Mouse (Mus musculus) thymus, postnatal 36 days (tissue): ENCODE measurements around the gene Pgghg.
"Not testable (repeated sequence)": the region's sequence is repeated elsewhere in the genome, so short reads cannot be mapped to it uniquely, and the experiment has no call there.

Experiments used
- DNase-seq, 2 experiments: peaks; one replicate each; pipeline ENCODE4 v3.0.0; 2022; ENCODE audit warnings: mixed read lengths in 2 of 2

The Pgghg gene

GRCm38 (mm10) chr7:140955758-140956555 is 14.8 kb downstream of the Pgghg start, which contains the start of the genes Gm45717 and Ifitm2:
TSS of gene Gm45717 (minus strand) at chr7:140955937.
TSS of gene Ifitm2 (minus strand) at chr7:140955987.
- DNase-seq = no peak

GRCm38 (mm10) chr7:140956556-140956869 is 15.3 kb downstream of the Pgghg start:
- no peak for DNase-seq

DNA sequence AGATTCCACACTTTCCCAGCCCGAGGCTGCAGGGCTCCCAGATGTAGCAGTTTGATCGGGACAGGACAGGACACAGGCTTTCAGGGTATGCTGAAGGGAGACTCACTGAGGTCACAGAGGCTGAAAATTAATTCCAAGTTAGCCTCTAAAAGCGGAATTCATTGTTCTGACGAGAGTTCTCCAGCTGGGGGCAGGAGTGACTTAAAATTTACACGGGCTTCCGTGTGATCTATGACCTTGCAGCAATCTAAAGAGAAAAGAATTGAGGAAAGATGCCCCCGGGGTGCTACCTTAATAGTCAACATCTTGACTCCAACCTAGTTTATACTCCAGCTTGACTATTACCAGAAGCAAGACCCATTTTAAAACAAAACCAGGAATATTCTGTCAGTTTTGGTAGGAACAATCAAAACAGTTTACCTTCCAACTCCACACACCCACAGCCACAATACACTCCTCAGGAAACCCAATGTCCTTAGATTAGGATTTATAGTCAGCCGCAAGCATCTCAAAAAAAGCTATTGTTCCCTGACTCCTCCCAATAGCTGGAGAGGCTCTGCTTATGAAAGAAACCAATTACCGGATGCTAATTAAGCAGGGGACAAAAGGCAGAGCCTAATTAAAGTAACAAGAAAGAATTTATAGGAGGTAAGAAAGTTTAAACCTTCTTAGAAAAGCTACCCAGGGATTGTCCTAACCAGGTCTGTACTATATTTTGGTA is 18.1 kb downstream of the Pgghg start:
- peak in 1 of 2 experiments; percentile 21 for DNase-seq

DNA sequence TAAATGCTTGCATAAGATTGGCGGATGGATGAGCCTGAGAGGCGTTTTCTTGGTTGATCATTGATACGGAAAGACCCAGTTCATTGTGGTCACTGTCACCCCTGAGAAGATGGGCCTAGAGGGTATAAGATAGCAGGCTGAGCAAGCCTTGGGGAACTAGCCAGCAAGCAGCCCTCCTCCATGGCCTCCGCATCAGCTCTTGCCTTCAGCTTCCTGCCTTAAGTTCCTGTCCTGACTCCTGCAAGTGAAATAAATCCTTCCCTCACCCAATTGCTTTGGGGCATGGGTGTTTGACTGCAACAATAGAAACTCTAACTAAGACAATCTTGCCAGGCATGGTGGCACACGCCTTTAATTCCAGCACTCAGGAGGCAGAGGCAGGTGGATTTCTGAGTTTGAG is 18.8 kb downstream of the Pgghg start:
- DNase-seq = no peak

GRCm38 (mm10) chr7:140961416-140961815 is 20.2 kb downstream of the Pgghg start:
- DNase-seq = no peak

- no peak for DNase-seq
Measured at GRCm38 (mm10) chr7:140962733-140963132, 21.5 kb downstream of the Pgghg start.

DNA sequence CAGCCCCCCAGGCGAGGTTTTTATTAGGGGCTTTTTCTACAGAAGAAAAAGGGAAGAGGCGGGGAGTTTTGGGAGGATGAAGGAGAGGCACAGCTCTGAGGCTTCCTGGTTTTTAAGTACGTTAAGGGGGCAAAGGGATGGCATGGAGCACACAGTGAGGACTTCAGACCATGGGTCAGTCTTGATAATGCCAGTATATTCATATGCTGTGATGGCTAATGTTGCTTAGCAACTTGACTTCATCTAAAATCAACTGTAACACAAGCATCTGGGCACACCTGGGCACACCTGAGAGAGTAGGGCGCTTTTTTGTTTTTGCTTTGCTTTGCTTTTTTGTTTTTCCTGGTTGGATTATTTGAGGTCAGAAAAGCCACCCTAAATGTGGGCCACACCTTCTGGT is 25.7 kb downstream of the Pgghg start, which contains the start of gene Ifitm1:
Ifitm1 (plus strand) TSS at position 301 of the 400 bp plus-strand sequence.
- no peak for DNase-seq

- DNase-seq = no peak
Measured at GRCm38 (mm10) chr7:140967862-140968591, 26.8 kb downstream of the Pgghg start.

DNA sequence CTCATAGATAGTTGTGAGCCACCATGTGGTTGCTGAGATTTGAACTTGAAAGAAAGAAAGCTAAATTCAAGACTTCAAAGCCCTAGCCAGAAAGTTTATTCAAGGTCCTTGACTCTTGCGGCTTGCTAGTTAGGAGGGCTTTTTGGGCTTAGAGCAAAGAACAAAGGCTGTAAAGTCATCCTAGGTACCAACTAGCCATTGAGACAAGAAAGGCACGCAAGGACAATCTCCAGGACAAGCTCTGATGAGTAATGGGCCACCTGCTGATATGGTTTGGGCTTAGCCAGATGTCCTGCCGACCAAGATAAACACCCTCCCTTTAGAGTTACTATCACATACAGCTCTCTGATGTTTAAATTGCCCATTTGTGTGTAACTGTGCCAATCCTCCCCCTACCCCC is 27.5 kb downstream of the Pgghg start:
- not testable (repeated sequence) for DNase-seq

DNA sequence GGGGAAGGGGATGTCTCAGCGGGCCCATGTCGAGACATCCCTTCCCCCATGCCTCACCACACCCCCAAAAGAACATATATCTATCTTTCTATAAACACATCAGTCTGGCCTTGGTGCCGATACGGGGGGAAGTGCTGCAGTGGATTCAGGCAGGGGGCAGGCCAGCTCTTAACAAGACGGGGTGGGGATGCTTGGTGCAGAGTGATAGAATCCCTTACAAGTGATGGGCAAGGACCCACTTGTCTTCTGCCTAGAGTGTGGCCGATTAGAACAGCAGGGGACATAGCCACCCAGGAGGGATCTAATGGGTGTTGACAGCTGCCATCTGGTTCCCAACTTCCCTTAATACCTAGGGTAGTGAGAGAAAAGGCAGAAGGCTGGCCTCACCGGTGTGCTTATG is 29.7 kb downstream of the Pgghg start:
- DNase-seq = no peak

GRCm38 (mm10) chr7:140971479-140972171 is 30.4 kb downstream of the Pgghg start:
- DNase-seq = no peak

DNA sequence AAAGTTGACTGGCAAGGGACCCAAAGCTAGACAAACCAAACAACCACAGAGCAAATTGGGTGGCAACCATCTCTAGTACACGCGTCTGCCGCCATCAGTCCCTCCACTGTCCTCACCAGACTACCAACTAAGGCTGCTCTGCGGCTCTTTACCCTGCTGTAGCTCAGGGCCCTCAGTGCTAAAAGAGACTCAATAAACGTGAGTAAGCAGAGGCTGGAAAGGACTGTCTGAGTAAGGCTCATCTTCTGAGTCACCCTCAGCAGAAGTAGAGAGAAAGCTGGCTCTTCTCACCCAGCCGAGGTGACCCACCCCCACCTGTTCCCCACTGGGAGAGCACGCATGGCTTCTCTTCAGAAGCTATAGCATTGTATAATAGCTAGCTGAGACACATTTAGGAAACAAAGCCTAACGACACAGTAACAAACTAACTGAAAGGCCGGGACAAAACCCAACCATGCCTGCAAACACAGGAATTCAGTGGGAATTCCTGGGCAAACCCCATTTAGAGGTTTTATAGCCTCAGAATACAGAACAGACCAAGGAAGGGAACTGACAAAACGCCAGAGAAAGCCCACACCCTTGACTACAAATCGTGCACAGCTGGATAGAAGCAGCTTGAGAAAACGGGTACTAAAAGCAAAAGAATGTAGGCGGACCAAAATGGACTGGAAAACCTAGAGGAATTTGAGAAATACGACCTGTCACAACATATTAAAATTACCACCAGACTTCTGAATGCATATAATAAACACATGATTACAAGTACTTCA is 32.4 kb downstream of the Pgghg start:
- no peak for DNase-seq

DNA sequence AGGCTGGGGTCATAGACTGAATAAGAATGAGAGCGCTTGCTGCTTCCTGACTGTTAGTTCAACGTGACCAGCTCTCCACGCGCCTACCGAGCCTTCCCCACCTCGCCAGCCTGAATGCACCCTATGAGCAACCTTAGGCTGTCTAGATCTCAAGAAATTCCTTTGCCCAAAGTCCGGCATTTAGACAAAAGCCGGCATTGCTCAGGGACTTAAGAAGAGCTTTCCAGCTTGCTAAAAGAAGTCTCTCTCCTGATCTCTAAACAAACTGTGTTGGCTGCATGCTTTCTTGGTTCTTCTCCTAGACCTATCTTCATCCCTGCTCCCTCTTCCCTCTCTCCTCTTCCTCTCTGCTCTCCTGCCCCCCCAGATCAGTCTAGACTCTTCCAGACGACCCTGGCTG is 33.7 kb downstream of the Pgghg start:
- DNase-seq = no peak

DNA sequence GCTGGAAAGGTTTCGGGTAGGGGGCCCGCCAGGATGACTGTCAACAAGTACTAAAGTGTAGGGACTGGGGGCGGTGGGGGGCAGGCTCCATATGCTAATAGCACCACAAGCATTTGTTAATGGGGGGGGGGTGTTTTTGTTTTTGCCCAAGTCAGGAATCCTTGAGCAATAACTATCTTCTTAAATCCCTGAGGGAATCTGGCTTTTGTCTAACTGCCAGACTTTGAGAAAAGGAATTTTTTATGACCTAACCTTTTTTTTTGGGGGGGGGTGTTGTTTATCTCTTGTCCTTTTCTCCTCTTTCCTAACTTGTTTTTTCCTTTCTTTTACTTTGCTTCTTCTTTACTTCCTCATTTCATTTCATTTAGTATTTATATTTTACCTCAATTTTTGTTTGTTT is 34.3 kb downstream of the Pgghg start:
- DNase-seq = no peak

GRCm38 (mm10) chr7:140976720-140977119 is 35.5 kb downstream of the Pgghg start:
- not testable (repeated sequence) for DNase-seq

- no peak for DNase-seq
Measured at GRCm38 (mm10) chr7:140981704-140982103, 40.5 kb downstream of the Pgghg start.

DNA sequence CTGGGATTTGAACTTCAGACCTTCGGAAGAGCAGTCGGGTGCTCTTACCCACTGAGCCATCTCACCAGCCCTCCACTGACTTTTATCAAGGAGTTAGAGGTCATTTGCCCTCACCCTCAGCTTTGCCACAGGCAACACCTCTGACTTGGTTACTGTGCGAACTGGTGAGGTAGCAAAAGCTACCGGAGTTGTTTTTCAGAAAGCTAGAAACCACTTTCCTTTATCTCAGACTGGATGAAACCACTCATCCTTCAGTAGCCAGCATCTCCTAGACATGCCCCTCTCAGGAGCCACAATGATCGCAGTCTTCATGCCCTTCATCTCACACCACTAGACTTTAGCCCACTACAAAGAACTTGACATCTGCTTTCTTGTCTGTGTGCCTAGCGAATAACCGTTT is 41.8 kb downstream of the Pgghg start:
- no peak for DNase-seq

GRCm38 (mm10) chr7:140987182-140988138 is 46.3 kb downstream of the Pgghg start:
- no peak for DNase-seq

DNA sequence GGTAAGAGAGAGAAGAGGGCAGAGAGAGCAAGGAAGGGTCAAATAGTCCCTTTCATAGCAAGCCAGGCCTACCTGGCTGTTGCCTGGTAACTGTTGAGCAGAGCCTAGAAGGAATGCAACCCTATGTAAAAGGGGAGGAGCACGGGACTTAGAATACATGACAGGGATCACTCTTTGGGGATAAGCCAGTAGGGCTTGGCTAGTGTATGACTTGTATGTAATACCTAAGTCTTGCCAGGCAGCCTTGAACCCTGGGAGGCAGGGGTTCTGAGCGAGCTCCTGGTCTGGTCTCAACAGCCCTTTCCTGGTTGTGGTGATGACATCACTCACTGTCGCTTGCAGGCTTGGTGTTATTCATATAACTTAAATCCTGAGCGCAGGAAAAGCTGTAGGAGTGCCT is 47.8 kb downstream of the Pgghg start:
- DNase-seq = no peak

DNA sequence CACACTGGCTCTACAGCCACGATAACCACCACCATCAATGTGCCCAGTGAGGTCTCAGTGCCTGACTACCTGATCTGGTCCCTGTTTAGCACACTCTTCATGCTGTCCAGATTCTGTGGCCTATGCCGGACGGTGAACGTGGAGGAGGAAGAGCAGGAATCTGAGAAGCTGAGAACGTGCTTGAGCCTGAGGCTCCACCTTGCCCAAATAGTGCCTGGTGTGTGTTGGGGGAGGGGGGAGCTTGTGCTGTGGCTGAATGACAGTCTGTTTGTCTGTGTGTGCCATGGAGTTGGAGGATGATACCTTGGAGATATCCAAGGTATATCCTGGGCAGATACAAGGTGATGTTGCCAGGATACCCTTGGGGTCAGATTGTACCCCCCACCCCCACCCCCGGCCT is 49.0 kb downstream of the Pgghg start:
- DNase-seq = no peak

- no peak for DNase-seq
Measured at GRCm38 (mm10) chr7:140990622-140991021, 49.4 kb downstream of the Pgghg start.
